Mouse (Mus musculus) heart, adult 9 months (tissue): Measurements from ENCODE around the gene Ssbp2.

ENCODE experiments used
- DNase-seq, 2 experiments: peaks; one replicate each; pipeline ENCODE4 v3.0.0; 2022; ENCODE audit warnings: low spot score in 2 of 2

Gene Ssbp2

GRCm38 (mm10) chr13:91459896-91460620 is at the start of gene Ssbp2:
TSS of gene Ssbp2 (plus strand) at chr13:91460283.
- DNase-seq = peak in 1 of 2 experiments; percentile 35

- DNase-seq = no peak
Measured at GRCm38 (mm10) chr13:91413752-91414503, 46.2 kb upstream of the Ssbp2 start.

GRCm38 (mm10) chr13:91415896-91416295 is 44.2 kb upstream of the Ssbp2 start:
- DNase-seq = no peak

- no peak for DNase-seq
Measured at GRCm38 (mm10) chr13:91416698-91417097, 43.4 kb upstream of the Ssbp2 start.

GRCm38 (mm10) chr13:91421387-91421949 is 38.6 kb upstream of the Ssbp2 start:
- peak; percentile 65 to 77 for DNase-seq

- DNase-seq = no peak
Measured at GRCm38 (mm10) chr13:91430867-91431266, 29.2 kb upstream of the Ssbp2 start.

GRCm38 (mm10) chr13:91431392-91432355 is 28.4 kb upstream of the Ssbp2 start:
- peak in 1 of 2 experiments; percentile 6 for DNase-seq

- DNase-seq = no peak
Measured at GRCm38 (mm10) chr13:91433021-91433420, 27.1 kb upstream of the Ssbp2 start.

- DNase-seq = no peak
Measured at GRCm38 (mm10) chr13:91437931-91438330, 22.2 kb upstream of the Ssbp2 start.

- DNase-seq = no peak
Measured at GRCm38 (mm10) chr13:91441476-91441875, 18.6 kb upstream of the Ssbp2 start.

GRCm38 (mm10) chr13:91446728-91447127 is 13.4 kb upstream of the Ssbp2 start:
- DNase-seq = no peak

GRCm38 (mm10) chr13:91448936-91449335 is 11.1 kb upstream of the Ssbp2 start:
- DNase-seq = peak; percentile 29 to 40

GRCm38 (mm10) chr13:91451405-91452166 is 8.5 kb upstream of the Ssbp2 start:
- peak; percentile 26 to 28 for DNase-seq

GRCm38 (mm10) chr13:91452269-91452668 is 7.8 kb upstream of the Ssbp2 start:
- DNase-seq = no peak

GRCm38 (mm10) chr13:91453236-91453635 is 6.8 kb upstream of the Ssbp2 start:
- no peak for DNase-seq

- DNase-seq = no peak
Measured at GRCm38 (mm10) chr13:91456041-91456440, 4.0 kb upstream of the Ssbp2 start.

GRCm38 (mm10) chr13:91456735-91457134 is 3.3 kb upstream of the Ssbp2 start:
- DNase-seq = no peak

GRCm38 (mm10) chr13:91457974-91458373 is 2.1 kb upstream of the Ssbp2 start:
- no peak for DNase-seq

- no peak for DNase-seq
Measured at GRCm38 (mm10) chr13:91459489-91459888, 594 bp upstream of the Ssbp2 start.

GRCm38 (mm10) chr13:91460621-91461284 is 670 bp downstream of the Ssbp2 start:
- peak; percentile 96 to 98 for DNase-seq
